Mouse (Mus musculus) olfactory bulb, adult 2 months (tissue): Measurements from ENCODE around the gene Tgoln1. TPM values are rescaled to one million over a fixed set of nuclear protein-coding genes. Genes with fewer than 3 reads are reported as not detected.

Experiments used
- H3K27ac ChIP-seq: fragments of 200-500 bp; 2 replicates; pipeline ENCODE4 v1.5.1; 2012; ENCODE audit warnings: low read depth, low read length; ENCODE audit not compliant: insufficient read depth
- H3K4me1 ChIP-seq: fragments of 200-500 bp; 2 replicates; pipeline ENCODE4 v1.6.1; 2012; ENCODE audit warnings: low read length; ENCODE audit not compliant: control insufficient read depth, insufficient read depth
- H3K4me3 ChIP-seq: fragments of 200-500 bp; 2 replicates; pipeline ENCODE4 v1.5.1; 2012; ENCODE audit warnings: mild to moderate bottlenecking, low read depth, low read length, moderate library complexity; ENCODE audit not compliant: insufficient read depth
- CTCF ChIP-seq: fragments of 200-500 bp; IDR thresholded peaks from 2 replicates; pipeline ENCODE4 v1.5.1; 2012; ENCODE audit warnings: low read depth, mild to moderate bottlenecking, low read length, moderate library complexity; ENCODE audit not compliant: insufficient read depth
- POLR2A ChIP-seq: fragments of 200-500 bp; IDR thresholded peaks from 2 replicates; pipeline ENCODE4 v1.6.1; 2012; ENCODE audit warnings: mild to moderate bottlenecking, low read depth, low read length, moderate library complexity; ENCODE audit not compliant: insufficient read depth
- WGBS: fragments of 180-500 bp; shearing (Covaris S2); methylation state at CpG from one replicate; pipeline ENCODE4 v1.1.7; 2018; 5-methylcytosine and 5-hydroxymethylcytosine counted together
- polyA plus RNA-seq: library from polyadenylated mRNA; stranded (reverse); fragments of >200 nt; gene quantifications from 2 replicates; pipeline ENCODE4 v1.2.4, GENCODE M21; 2012; ENCODE audit warnings: low replicate concordance; ENCODE audit not compliant: missing spikeins, insufficient read depth, insufficient read length

Gene Tgoln1
- not detected in 2 replicates for polyA plus RNA-seq

DNA sequence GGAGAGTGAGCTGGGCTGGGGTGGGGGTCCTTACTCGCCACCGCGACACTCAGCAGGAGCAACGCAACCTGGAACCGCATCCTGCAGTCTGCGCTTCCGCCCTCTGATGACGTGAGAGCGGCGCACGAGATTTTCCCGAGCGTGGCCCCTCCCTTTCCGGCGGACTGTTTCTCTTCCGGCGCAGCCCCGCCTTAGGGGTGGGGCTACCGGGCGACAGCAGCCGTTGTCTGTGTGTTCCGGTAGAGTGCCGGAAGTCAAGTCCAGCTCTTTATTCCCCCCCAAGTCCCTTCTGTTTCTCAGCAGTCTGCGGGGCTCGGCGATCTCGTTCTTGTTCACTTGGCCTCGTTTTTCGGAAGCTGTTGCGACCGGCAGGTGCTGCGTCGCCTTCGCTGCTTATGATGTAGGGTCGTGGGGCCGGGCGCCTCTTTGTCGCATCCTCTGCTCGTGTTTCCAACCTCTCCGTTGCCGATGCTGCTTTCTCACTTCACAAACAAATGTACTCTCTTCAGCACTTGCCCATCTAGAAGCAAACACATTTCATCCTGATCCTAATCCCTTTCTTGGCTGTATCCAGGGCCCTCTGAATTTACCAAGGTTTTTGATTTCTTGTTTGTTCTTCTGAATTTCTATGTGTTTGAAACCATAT, at the start of gene Tgoln1:
Tgoln1 (minus strand) TSS at position 358 of the 646 bp plus-strand sequence.
- TF ChIP-seq POLR2A (peak; percentile 90), CTCF (no peak)
- peak within 1 kb of the TSS; percentile 89 for H3K27ac ChIP-seq
- under 1% methylated on average over 41 of the region's 41 CpGs for WGBS
- peak within 1 kb of the TSS; percentile 82 for H3K4me3 ChIP-seq
- H3K4me1 ChIP-seq, result peaks cover 5% of the 10 kb centered on the region; the same call in 1 of the 2 replicates

GRCm38 (mm10) chr6:72664290-72664689, 47.5 kb upstream of the Tgoln1 start:
- TF ChIP-seq CTCF, result no peak
- TF ChIP-seq POLR2A, result no peak
- H3K4me3 ChIP-seq, result no peak overlapping the region
- H3K27ac ChIP-seq, result no peak overlapping the region
- WGBS, result 88% methylated on average over 8 of the region's 8 CpGs
- peaks cover 14% of the 10 kb centered on the region for H3K4me1 ChIP-seq

DNA sequence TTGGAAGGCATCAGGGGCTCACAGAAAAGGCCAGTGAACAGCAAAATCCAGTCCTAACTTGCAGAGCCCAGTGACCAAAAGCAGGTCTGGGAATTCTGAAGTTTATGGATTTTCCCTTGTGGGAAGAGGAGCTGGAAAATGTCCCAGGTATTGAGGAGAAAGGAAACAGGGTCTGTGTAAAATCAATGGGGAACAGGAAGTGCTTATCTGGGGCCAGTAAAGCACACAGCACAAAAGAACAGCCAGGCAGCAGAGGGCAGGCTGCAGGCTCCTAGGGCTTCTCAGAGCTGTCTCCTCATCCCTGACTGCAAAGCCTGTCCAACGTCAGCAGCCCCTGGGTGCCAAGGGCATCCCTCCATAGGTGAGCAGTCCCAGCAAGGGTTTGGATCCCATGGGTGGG, 46.2 kb upstream of the Tgoln1 start:
- Histone ChIP-seq H3K4me3 (no peak overlapping the region), H3K27ac (no peak overlapping the region), H3K4me1 (peaks cover 14% of the 10 kb centered on the region)
- WGBS, result 4% methylated on average over 1 of the region's 1 CpGs
- TF ChIP-seq CTCF (no peak), POLR2A (no peak)

- Histone ChIP-seq H3K27ac (no peak overlapping the region), H3K4me1 (peaks cover 19% of the 10 kb centered on the region), H3K4me3 (no peak overlapping the region)
- WGBS, result 67% methylated on average over 6 of the region's 6 CpGs
- TF ChIP-seq CTCF, result no peak
- TF ChIP-seq POLR2A, result no peak
These were observed 43.6 kb upstream of the Tgoln1 start for GRCm38 (mm10) chr6:72660391-72660720.

- TF ChIP-seq CTCF (no peak), POLR2A (no peak)
- WGBS, result 89% methylated on average over 8 of the region's 8 CpGs
- Histone ChIP-seq H3K27ac (no peak overlapping the region), H3K4me1 (peaks cover 23% of the 10 kb centered on the region), H3K4me3 (no peak overlapping the region)
These were observed 43.1 kb upstream of the Tgoln1 start for GRCm38 (mm10) chr6:72659717-72660390.

DNA sequence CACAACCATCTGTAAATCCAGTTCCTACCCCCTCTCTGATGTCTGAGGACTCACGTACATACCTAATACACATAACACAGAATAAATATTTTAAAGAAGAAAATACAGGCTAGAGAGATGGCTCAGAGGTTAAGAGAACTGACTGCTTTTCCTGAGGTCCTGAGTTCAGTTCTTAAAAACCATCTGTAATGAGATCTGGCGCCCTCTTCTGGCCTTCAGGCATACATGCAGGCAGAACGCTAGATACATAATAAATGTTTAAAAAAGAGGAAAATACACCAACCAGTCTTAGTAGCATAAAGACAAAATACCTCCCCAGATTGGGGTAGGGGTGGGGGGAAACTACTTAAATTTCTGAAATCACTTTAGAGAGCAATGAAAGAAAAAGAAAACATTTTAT, 41.2 kb upstream of the Tgoln1 start:
- Histone ChIP-seq H3K4me3 (no peak overlapping the region), H3K4me1 (peaks cover 20% of the 10 kb centered on the region), H3K27ac (no peak overlapping the region)
- 70% methylated on average over 3 of the region's 3 CpGs for WGBS
- TF ChIP-seq CTCF (no peak), POLR2A (no peak)

DNA sequence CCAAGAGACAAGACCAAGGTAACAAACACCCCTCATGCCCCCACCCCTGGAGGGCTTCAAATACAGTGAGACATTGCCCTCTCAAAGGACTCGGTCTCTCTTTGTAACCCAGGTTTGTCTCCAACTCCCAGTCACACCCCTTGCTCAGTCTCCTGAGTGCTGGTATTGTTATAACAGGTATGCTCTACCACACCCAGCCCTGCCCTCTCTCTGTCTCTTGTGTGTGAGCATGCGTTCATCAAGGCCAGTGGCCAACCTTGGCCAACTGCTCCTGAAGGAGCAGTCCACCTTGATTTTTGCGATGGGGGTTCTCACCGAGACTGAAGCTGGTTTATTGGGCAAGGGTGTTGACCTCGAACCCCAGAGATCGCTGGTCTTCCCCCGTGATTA, 39.2 kb upstream of the Tgoln1 start:
- Histone ChIP-seq H3K4me1 (peaks cover 20% of the 10 kb centered on the region), H3K27ac (no peak overlapping the region), H3K4me3 (no peak overlapping the region)
- 93% methylated on average over 7 of the region's 7 CpGs for WGBS
- TF ChIP-seq POLR2A, result no peak
- TF ChIP-seq CTCF, result no peak

DNA sequence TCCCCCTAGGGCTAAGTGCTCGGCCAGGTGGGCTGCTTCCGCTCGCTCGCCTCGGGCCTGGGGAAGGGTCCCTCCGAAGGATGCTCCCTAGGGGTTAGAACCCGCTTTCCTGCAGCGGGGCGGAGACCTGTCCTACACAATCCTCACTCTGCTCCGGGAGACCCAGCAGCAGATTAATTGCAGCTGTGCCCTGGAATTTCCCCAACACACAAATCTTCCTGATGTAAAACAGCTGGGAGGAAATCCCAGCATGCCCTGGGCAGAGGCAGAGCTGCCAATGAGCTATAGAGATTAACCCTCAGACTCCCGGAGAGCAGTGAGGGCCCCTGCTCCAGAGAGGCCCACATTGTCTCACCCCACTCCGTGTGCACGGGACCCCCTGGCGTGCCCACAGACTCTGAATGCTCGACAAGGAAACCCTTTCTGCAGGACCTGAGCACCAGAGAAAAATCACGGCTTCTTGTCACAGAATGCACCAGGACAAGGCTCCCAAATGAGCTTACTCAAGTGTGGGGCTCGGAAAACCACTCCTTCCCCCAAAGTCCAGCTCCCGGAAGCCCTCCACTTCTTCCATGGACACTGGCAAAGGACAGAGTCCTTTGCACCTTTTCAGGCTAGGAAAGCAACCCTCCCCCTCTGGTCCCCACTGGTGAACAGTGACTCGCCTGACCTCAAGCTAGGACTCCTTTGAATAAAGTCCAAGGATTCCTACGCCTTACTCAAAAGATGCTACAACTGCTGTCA, 38.7 kb upstream of the Tgoln1 start:
- 26% methylated on average over 20 of the region's 20 CpGs for WGBS
- TF ChIP-seq CTCF (no peak), POLR2A (no peak)
- no peak overlapping the region; the same call in 1 of the 2 replicates for H3K27ac ChIP-seq
- peak overlapping the region; percentile 47 for H3K4me3 ChIP-seq
- peaks cover 22% of the 10 kb centered on the region for H3K4me1 ChIP-seq

GRCm38 (mm10) chr6:72654355-72654754, 37.6 kb upstream of the Tgoln1 start:
- TF ChIP-seq CTCF (no peak), POLR2A (no peak)
- H3K4me1 ChIP-seq, result peaks cover 18% of the 10 kb centered on the region
- no peak overlapping the region for H3K4me3 ChIP-seq
- WGBS, result 96% methylated on average over 6 of the region's 6 CpGs
- H3K27ac ChIP-seq, result no peak overlapping the region
